Mouse (Mus musculus) CH12.LX (cell line): Measurements from ENCODE around the gene Klhdc4.

Source experiments
- CHD2 ChIP-seq: IDR thresholded peaks from 2 replicates; pipeline ENCODE4 v1.6.1; 2011; ENCODE audit warnings: low read length, improper control_type of control experiment
- CTCF ChIP-seq, 2 experiments: IDR thresholded peaks in 1 of 2; conservative IDR thresholded peaks in 1 of 2; 2 replicates each; pipeline ENCODE4 v1.5.1; 2011 to 2012; ENCODE audit warnings: low read depth in 2 of 2, low read length in 2 of 2, improper control_type of control experiment in 1 of 2, inconsistent platforms in 1 of 2, mild to moderate bottlenecking in 1 of 2, moderate library complexity in 1 of 2
- EP300 ChIP-seq: IDR thresholded peaks from 2 replicates; pipeline ENCODE4 v1.6.1; 2011; ENCODE audit warnings: low read length, improper control_type of control experiment
- GABPA ChIP-seq: IDR thresholded peaks from 2 replicates; pipeline ENCODE4 v1.6.1; 2012; ENCODE audit warnings: low read depth, low read length, improper control_type of control experiment, inconsistent platforms; ENCODE audit not compliant: insufficient replicate concordance
- JUN ChIP-seq: IDR thresholded peaks from 2 replicates; pipeline ENCODE4 v1.6.1; 2011; ENCODE audit warnings: low read depth, mild to moderate bottlenecking, low read length, improper control_type of control experiment, moderate library complexity; ENCODE audit not compliant: insufficient read depth
- MAFK ChIP-seq: IDR thresholded peaks from 2 replicates; pipeline ENCODE4 v1.6.1; 2011; ENCODE audit warnings: low read length, improper control_type of control experiment; ENCODE audit not compliant: insufficient replicate concordance
- MAX ChIP-seq: IDR thresholded peaks from 2 replicates; pipeline ENCODE4 v1.6.1; 2011; ENCODE audit warnings: low read length, improper control_type of control experiment
- ZC3H11A ChIP-seq: IDR thresholded peaks from 2 replicates; pipeline ENCODE4 v1.6.1; 2012; ENCODE audit warnings: low read depth, mild to moderate bottlenecking, inconsistent platforms, low read length, improper control_type of control experiment

DNA sequence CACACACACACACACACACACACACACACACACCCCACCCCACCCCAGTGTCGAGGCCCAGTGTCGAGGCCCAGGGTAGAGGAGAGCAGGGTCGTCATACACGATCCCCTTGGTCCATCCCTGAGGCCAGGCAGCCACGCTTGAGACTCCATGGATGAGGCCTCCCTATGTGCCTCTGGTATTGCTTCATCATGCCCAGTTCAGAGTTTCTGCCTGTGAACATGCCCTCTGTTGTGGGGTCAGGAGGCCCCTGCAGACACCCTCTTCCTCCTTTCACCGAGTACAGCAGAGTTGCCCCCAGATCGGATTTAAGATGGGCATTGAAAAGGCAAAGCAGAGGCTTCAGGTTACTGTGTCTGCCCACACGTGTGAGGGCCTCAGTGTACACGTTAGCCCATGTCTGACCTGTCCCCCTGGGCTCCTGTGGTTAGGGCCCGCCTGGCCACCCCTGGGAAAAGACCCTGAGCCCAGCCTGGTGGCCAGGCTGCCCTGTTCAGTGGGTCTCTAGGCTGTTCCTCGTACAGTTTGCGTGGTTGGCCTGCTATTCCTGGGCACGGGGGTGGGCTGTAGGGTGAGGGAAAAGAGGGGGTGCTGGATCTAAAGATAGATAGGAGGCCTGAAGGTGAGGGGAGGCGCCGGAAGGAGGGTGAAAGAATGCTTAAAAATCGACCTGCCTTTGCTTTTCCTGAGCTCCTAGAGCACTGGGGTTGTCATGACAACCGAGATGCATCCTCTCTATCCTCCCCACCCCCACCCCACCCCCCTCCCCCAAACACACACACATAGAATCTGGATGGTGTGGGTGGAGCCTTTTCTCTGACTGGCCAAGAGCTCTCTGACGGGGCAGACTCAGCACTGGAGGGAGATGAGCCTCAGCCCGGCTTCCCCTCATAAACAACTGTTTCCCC, 58.3 kb downstream of the Klhdc4 start:
- no peak for TF ChIP-seq CHD2
- no peak for TF ChIP-seq ZC3H11A
- TF ChIP-seq CTCF (conservative IDR thresholded peaks at IDR 0.05 in 1 of 2, IDR thresholded peaks at IDR 0.05 in 1 of 2; ENCODE audit: low read depth in 2 of 2, low read length in 2 of 2) = no peak
- TF ChIP-seq EP300 = no peak
- no peak for TF ChIP-seq MAFK
- no peak for TF ChIP-seq MAX
- TF ChIP-seq GABPA = no peak
- TF ChIP-seq JUN = no peak
